Mouse (Mus musculus) megakaryocyte-erythroid progenitor cell, adult 5-6 weeks (primary cell): ENCODE measurements around the gene Lgi4. TPM values are rescaled to one million over a fixed set of nuclear protein-coding genes. Genes with fewer than 3 reads are reported as not detected.

ENCODE experiments used
- ATAC-seq: replicated peaks from 2 replicates; pipeline ENCODE4 v1.8.0; 2016; ENCODE audit warnings: mild to moderate bottlenecking, inconsistent platforms; ENCODE audit not compliant: severe bottlenecking, poor library complexity, low FRiP score, low TSS enrichment
- total RNA-seq, 2 experiments: library from RNA; stranded (forward) in 1 of 2; stranded (reverse) in 1 of 2; fragments of 200-1000, 215-1000 nt in 1 of 2; fragments of >200 nt in 1 of 2; fragmentation: Nextera tagmentation in 1 of 2; gene quantifications; 2 replicates each; pipeline ENCODE4 v1.2.3; 2014 to 2017

Lgi4 gene
- total RNA-seq (2014; fragmentation: Nextera tagmentation) (not detected in 2 replicates), total RNA-seq (2017) (not detected in 2 replicates)

DNA sequence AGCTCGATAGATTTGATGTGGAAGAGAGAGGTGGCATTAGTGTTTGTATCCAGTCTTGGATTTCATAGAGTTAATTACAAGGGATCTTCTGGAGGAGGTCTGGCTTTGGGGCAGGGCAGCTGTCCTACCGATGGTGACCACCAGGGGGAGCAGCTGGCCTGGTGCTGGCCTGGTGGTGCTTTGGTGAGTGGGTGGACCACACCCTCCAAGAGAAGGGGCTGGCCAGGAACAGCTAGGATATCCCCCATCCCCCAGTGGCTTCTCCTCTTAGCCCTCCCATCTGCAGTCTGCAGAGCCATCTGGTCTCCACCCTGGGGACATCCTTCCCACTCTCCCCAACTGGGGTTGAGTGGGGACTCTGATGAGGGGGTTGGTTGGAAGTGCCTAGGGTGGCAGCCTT, at the start of gene Lgi4:
TSS of gene Lgi4 (plus strand) at position 235 of the 400 bp plus-strand sequence.
- peak; percentile 79 for ATAC-seq

DNA sequence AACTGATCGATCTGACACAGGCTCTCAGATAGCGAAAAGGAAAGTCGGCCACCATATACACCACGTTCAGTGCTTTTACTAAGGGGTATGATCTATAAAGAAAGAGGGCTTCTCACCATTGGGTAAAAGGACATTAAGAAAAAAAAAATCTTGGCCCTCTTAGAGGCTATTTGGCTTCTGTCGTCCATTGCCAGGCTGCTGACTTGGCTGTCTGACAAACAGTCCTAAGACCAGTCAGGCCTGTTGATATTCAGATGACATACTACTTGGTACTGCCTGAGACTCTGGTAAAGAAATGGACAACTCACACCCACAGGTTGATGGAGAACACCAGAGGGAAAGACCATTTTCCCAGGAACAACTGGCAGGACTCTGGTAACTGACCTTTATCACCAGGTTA, 46.2 kb upstream of the Lgi4 start:
- no peak for ATAC-seq

- ATAC-seq: peak; percentile 52; the same call in 1 of the 2 replicates
Observed at GRCm38 (mm10) chr7:31017104-31017901, 41.8 kb upstream of the Lgi4 start.

DNA sequence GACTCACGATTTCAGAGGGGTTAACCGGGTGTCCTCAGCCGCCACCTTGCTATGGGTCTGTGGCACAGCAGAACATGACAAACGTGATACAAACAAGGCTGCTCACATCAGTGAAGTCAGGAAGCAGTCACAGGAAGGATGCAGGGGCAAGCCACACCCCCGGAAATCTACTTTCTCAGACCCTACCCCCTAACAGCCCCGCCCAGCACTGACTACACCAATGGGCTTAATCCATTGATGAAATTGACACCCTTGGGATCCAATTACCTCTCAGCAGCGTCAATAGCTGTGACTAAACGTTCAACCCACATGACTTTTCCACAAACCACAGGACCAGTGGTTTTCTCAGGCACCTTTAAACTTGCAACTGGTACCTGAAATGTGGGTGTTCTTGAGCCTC, 30.5 kb upstream of the Lgi4 start:
- no peak for ATAC-seq

DNA sequence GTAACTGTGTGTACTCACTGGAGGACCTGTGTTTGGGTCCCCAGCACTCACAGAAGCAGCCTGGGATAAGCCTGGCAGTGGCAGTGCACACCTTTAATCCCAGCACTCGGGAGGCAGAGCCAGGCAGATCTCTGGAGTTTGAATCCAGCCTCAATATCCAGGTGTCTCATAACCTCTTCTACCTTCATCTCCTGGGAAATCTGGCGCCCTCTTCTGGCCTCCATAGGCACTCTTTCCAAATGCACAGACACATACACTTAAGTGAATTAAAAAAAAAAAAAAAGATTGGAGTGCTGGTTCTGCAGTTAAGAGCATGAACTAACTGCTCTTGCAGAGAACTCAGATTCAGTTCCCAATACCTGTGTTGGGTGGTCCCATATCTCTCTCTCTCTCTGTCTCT, 28.4 kb upstream of the Lgi4 start:
- no peak for ATAC-seq

DNA sequence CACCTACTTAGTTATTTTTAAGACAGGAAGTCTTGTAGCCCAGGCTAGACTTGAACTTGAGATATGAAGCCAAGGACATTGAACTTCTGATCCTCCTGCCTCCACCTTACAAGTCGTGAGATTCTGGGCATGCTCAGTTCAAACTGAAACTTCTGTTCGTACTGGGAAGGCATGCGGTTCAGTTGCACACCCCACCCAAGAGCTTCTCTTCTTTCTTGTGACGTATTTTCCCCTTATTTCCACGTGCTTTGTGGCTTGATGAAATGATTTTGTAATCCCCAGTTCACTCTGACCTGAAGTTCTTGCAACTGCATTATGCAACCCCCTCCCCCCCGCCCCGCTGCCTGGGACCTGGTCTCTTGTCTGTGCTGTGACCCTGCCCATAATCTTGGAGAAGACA, 27.4 kb upstream of the Lgi4 start:
- ATAC-seq: no peak

DNA sequence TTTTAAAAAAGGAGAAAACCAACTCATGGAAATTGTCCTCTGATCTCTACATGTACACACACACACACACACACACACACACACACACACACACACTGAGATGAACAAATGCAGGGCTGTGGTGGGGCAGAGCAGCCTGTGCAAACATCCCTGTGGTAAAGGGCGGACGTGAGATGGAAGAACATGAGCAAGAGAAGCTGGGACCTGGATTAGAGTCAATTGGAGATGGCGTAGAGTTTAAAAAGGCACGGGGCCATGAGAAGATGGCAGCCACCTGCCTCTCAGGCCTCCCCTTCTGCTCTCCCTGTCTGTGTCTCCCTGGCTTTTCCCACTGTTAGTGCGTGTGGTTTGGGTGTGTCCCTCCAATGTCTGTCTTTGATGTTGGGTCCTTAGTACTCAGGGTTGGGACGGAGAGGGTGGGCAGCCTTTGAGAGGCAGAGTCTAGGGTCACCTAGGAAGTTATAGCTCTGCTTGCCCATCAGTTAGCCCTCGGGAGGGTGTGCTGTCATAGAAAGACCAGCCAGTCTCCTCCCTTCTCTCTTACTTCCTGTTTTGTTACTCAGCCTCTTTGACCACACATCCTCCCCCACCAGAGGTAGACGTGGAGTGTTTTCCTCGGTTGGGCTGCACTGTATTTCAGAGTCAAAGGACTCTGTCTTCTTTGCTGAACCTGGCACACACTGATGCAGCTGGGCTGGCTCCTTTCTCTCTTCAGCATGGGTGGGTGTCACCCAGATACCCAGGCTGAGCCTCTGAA, 25.6 kb upstream of the Lgi4 start:
- peak; percentile 23; the same call in 1 of the 2 replicates for ATAC-seq

- ATAC-seq: peak; percentile 56
Observed at GRCm38 (mm10) chr7:31034789-31035188, 24.4 kb upstream of the Lgi4 start.

DNA sequence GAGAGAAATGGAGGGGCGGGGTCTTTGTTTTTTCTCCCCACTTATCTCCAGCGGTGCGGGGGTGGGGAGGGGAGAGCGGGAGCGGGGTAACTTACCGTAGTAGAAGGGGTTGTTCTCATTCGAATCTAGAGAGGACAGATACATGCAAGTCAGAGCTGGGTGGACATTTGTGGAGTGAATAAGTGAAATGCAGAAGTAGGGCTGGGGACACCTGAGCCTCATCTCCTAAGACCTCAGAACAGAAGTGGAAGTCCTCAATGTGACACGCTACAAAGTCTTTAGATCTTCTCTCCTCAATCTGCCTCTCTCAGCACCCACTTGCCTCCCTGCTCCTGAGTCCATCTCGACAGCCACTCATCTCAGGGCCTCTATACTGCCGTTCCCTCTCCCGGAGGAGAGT, 23.9 kb upstream of the Lgi4 start:
- no peak for ATAC-seq

- peak; percentile 41; the same call in 1 of the 2 replicates for ATAC-seq
Observed at GRCm38 (mm10) chr7:31036917-31037316, 22.2 kb upstream of the Lgi4 start.

DNA sequence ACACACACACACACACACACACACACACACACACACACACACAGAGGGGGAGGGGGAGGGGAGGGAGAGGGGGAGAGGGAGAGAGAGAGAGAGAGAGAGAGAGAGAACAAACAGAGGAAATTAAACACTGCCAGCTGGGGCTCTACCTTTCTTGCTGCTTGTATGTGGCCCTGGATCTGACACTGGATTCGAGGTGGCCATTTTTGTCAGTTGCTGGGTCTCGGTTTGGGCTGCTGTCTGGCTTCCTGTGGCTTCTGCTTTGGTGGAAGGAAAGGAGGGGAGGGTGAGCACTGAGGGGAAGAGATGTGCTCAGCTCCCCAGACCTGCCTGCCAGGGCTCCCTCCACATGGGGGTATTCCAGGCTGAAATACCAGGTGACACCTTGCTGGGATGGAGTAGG, 21.5 kb upstream of the Lgi4 start:
- ATAC-seq: no peak

DNA sequence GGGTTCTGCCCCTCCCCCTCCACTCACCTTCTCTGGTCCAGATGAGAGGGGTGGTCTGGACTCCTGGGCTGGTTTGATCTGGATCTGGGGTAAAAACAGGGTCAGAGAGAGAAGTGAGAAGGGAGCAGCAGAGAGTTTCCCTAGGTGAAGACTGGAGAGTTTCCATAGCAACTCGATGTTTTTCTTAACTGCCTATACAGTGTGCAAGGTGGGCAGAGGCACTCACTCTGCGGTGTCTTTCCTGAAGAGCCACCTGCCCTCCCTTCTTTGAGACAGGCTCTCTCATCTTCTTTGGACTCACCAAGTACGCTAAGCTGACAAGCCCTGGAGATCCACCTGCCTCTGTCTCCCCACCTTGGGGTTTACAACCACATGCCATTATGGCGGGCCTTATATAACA, 20.1 kb upstream of the Lgi4 start:
- no peak for ATAC-seq

DNA sequence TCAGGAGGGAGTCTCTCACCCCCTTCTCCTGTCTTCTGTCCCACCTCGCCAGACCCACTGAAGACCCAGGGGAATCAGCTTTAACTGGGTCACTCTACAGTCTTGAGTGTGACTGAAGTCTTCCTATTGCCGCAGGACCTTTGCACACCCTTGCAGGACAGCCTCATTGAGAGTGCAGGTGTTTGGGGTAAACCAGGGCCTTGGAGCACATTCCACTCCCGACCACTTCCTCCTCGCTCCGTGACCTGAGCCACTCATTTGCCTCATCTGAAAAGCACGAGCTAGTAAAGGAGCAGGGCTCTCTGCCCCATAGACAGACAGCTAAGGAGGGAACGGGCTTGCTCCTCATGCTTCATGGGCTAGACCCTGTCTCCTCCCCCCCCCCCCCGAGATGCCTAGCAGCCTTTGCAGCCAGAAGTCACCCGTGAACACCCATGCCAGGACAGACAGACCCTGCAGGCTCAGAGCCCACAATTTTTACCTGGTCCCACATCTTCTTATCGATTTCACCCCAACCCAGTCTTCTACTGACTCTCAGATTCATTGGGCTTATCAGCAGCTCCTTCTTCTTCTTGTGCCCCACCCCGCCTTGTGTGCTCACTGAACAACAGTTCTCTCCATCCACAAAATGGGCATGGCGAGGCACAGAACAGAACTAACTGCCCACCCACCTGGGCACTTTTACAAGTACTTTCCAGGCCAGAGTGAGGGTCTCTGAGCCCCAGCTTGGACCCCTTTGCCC, 18.7 kb upstream of the Lgi4 start:
- ATAC-seq: no peak

- no peak for ATAC-seq
Observed at GRCm38 (mm10) chr7:31041023-31041407, 18.1 kb upstream of the Lgi4 start.

GRCm38 (mm10) chr7:31041662-31042315, 17.4 kb upstream of the Lgi4 start:
- 0 out of 2 replicates have a peak, but pooled peaks have one; percentile 30 for ATAC-seq

DNA sequence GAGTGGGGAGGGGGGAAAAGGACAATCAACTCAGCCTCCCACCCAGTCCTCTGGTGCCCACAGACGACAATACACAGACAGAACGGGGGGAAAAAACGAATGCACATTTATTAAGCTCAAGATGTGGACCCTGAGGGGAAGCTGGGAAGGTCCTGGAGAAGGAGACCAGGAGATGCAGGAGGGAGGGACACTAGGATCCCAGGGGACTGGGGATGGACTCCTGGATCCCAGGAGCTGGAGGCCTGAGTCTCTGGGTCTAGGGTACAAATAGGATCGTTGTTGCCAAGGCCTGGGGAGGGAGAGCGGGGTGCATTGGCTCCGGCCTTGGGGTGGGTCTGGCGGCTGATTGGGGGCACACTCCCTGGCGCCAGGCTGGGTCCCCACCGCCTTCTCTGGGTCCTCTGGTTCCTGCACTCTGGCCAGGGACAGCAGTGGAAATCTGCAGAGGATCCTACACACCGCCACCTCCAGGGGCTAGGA, 16.7 kb upstream of the Lgi4 start, which contains the start of gene Fxyd5:
TSS of gene Fxyd5 (minus strand) at position 51 of the 480 bp plus-strand sequence.
- ATAC-seq: no peak

DNA sequence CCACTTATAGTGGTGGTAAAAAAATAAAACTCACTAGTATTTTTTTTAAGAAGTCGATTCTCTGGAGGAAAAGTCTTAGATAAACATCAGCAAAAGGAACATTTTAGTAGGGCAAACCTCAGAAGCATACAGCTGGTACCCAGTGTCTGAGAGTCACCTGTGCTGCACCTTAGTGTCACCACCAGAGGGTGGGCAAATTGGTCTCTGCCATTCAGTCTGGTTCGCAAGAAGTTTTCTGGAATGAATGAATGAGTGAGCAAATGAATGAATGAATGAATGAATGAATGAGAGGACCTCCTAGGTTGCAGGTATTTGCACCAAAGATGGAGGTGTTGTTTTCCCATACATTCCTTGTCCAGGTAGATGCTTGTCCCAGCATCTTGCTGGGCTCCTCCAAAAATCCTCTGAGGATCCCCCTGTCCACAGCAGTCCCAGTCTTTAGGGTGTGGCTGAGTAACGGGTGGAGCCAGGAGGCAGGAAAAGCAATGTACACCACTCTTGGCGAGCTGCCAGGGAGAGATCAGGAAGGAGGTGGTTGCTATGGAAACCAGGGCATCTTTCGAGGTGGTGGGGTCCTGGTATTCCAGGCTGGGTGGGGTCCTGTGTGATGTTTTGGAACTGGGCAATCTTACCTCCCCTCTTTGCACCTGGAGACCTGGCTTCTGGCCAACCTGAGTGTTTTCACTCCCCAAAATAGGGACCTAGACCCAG, 9.9 kb upstream of the Lgi4 start:
- ATAC-seq: no peak

GRCm38 (mm10) chr7:31049846-31050281, 9.3 kb upstream of the Lgi4 start:
- no peak for ATAC-seq

GRCm38 (mm10) chr7:31050487-31050886, 8.7 kb upstream of the Lgi4 start:
- ATAC-seq: no peak
